Mouse (Mus musculus) cerebellum, adult 9-10 months (tissue): Measurements from ENCODE around the gene Bloc1s3.
A peak's percentile ranks its signal among the peaks of the same experiment; 100 is the strongest.

Source experiments
- DNase-seq: peaks from one replicate; pipeline ENCODE4 v3.0.0; 2022

The Bloc1s3 gene

DNA sequence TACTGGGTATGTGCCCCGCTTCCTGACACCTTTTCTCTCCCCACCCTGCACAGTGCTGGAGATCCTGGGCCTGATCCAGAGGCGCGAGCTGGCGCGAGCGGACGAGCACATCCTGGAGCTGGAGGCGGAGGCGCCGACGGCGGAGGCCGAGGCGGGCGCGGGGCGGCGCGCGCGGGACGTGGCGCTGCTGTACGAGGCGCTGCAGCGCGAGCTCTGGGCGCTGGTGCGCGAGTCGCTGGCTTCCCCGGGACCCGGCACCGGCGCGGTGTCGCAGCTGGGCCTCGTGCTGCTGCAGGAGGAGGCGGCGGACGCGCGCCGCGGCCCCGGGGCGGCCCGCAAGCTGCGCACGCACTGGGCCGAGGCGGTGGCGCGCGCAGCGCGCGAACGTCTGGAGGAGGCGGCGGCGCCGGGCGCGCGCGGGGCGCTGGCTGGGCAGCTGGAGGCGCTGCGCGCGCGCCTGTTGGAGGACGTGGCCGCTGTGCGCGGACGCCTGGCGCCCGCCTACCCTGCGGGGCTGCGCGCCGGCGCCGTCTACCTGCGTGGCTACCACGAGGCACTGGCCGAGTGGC, 34.2 kb downstream of the Bloc1s3 start:
- DNase-seq, result peak; percentile 68

DNA sequence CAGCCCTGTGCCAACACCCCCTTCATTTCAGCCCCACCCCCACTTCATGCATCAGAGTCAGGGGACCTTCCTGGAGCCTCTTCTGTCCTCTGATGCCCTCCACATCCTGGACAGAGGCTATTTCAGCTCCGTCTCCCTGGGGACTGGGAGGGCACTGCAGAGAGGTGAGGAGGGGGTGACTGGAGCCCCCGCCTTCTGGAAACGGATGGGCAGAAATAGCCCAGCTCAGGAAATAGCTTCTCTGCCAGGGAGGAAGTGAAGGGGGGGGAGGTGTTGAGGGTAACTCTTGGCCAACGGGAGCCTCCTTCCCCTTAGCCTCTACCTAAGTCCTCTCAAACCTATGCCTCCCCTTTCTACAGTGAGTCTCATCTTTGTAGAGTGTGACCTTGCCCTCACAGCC, 35.8 kb downstream of the Bloc1s3 start:
- no peak for DNase-seq

DNA sequence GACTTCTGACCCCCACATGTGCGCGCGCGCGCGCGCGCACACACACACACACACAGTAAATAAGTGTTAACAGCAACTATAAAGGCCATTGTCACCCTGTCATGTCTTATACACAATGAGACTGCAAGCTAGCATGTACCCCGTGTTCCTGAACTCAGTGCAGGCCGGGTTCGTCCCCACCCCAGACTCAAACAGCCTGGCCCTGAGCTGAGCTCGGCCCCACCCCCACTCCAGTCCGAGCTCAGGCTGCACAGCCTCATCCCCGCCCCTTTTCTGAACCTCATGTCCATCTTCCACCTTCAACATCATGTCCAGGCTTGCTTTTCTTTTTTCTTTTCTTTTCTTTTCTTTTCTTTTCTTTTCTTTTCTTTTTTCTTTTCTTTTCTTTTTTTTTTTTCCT, 37.9 kb downstream of the Bloc1s3 start:
- DNase-seq, result no peak

DNA sequence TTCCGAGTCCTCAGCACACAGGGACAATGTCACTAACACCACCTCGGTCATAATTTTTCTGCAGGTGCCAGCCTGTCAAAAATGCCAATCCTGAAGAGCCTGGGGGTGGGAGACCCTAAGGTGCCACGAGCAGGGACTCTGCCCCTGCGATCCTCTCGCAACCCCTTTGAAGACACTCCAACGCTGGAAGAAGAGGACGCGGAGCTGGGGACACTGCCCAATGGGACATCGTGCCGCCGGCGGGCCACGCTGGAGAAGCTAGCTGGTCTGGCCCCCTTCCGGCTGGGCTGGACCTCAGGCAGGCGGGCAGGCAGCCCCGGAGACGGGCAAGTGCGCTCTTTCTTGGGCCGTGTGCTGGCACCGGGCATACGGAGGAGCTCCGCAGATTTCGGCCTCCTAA, 38.8 kb downstream of the Bloc1s3 start:
- no peak for DNase-seq

- no peak for DNase-seq
Observed at GRCm38 (mm10) chr7:19468279-19468678, 39.9 kb downstream of the Bloc1s3 start.

DNA sequence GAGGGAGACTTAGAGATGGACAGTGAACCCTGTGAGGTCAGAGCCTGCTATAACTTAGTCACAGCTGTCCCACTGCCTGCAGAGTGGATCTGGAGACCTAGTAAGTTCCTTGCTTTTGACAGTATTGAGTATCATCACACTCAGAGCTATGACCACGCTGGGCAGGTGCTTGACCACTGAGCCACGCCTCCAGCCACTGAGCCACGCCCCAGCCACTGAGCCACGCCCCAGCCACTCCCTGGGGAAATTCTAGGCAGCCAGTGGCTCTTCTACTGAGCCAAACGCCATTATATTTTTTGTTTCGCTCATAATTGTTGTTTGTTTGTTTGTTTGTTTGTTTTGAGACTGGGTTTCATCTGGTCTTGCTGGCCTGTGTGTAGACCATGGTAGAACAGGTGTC, 40.5 kb downstream of the Bloc1s3 start:
- no peak for DNase-seq

- DNase-seq, result no peak
Observed at GRCm38 (mm10) chr7:19466602-19467145, 41.5 kb downstream of the Bloc1s3 start.

GRCm38 (mm10) chr7:19464367-19465307, 43.5 kb downstream of the Bloc1s3 start:
- DNase-seq, result no peak

DNA sequence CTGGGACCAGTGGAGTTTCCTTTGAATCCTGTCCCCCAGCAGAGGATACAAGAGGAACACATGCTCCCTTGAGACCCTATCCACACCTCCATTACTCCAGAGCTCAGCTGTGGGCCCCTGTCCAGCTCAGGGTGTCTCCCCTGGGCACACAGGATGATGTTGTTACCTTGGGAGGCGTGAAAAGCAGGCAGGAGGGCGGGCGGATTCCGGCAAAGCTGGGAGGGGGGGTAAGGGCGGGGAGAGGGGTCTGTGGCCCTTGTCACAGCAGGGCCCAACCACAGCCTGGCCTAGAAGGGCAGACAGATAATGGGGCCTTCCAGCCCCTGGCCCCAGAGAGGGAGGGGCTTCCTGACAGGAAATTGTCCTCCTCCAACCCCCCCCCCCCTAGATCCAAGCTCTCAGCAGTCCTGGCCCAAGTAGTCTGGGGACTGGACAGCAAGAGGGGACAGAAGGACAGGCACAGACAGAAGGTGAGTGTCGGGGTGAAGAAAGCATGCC, 45.2 kb downstream of the Bloc1s3 start, which contains the start of gene Exoc3l2:
Gene Exoc3l2 (plus strand): TSS at position 448 of the 498 bp plus-strand sequence.
- DNase-seq, result no peak

DNA sequence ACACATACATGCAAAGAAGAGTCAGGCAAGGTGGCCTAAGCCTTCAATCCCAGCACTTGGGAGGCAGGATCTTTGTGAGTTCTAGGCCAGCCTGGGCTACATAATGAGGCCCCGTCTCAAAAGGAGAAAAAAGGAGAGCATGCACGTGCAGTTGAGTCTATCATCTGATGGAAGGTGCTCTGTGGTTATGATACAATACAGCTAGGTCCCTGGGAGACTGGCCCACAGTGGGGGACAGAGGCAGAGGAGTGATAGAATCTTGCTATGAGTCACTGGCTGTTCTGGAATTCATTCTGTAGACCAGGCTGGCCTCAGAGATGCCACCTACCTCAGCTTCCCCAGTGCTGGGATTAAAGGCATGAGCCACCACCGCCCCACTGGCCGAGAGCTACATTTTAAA, 45.7 kb downstream of the Bloc1s3 start:
- DNase-seq, result no peak

DNA sequence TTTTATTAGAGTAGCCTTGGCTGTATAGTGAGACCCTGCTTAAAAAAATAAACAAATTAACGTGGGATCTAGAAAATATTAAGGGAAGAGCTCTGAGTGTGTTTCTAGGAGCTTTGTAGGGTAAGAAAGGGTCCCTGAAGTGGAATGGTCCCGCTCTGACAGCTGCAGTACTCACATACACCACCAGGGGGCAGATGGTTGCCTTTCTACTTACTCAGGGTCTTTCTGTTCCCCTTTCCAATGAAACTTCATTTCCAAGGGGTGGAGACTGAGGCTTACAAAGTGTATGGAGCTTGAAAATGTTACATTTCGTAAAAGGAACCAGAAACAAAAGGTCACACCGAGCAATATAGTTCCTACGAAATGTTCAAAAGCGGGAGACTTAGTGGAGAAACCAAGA, 46.7 kb downstream of the Bloc1s3 start:
- peak; percentile 75 for DNase-seq

DNA sequence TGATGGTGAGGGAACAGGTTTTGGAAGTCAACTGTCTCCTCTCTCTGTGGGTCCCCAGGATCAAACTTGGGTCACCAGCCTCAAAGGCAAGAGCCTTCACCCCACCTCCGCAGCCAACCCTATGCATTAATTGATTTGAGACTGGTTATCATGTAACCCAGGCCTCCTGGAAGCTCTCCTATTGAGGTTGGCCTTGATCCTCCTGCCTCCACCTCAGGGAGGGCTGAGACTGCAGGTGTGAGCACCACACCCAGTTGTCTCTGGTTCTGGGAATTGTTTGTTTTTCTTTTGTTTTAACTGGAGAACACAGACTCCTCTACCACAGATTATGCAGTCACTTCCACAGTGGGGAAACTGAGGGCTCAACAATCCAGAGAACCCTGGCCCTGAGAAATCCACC, 47.7 kb downstream of the Bloc1s3 start:
- DNase-seq, result no peak

DNA sequence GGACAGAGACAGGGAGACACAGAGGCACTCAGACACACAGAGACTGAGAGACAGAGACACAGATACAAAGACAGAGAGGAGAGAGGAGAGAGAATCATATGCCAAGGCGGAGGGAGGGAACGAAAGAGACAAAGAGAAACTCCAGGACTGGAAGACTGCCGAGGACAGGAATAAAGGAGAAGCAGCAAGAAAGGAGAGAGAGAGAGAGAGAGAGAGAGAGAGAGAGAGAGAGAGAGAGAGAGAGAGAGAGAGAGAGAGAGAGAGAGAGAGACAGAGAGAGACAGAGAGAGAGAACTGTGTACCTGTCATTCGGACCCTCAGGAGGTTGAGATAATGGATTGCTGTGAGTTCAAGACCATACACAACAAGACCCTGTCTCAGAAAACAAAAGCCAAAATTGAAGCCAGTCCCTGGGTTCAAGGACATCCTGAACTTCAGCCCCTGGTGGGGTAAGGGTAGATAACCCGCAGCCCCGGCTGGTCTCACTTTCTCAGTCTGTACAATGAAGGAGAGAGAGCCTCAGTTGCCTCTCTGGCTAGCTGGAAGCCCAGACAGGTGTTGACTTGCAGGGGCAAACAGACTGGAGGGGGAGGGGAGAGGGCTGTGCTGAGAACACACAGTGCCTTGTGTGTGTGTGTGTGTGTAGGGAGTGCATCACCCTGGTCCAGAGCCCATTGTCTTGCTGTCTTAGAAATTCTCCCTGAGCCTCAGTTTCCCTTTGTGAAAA, 48.9 kb downstream of the Bloc1s3 start:
- DNase-seq, result peak; percentile 39

- peak; percentile 76 for DNase-seq
Observed at GRCm38 (mm10) chr7:19458591-19459111, 49.5 kb downstream of the Bloc1s3 start, which contains the start of gene Mark4. TSS of gene Mark4 (minus strand) at chr7:19458821.

- peak; percentile 53 for DNase-seq
Observed at GRCm38 (mm10) chr7:19458072-19458486, 50.1 kb downstream of the Bloc1s3 start.

DNA sequence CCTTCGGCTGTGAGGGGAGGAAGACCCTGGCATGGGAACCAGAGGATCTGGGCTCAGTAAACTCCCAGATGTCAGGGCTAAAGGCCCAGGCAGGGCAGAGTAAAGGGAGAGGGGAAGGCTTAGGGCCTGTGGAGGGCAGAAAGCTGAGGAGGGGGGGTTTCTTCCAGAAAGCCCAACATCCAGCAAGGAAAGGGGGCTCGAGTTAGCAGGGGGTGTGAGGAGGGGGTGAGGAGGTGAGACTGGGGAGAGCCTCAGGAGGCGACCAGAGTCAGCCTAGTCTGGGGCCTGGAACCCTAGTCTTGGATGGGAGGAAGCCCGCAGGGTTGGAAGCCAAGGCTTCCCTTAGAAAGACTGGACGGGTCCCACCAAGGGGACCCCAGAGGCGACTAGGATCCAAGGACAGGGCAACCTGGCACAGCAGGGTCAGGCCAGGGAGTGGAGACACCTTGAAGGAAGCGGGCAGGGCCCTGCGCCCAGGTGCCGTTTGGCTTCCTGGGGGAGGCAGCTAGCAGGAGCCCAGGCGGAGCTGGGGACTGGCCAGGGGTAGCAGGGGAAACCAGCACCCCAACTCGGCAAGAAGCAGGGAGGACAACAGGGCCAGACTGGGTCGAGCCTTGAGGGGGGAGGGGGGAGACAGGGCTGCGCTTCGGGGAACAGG, 50.6 kb downstream of the Bloc1s3 start:
- DNase-seq, result peak; percentile 52

- no peak for DNase-seq
Observed at GRCm38 (mm10) chr7:19456628-19457027, 51.5 kb downstream of the Bloc1s3 start.

DNA sequence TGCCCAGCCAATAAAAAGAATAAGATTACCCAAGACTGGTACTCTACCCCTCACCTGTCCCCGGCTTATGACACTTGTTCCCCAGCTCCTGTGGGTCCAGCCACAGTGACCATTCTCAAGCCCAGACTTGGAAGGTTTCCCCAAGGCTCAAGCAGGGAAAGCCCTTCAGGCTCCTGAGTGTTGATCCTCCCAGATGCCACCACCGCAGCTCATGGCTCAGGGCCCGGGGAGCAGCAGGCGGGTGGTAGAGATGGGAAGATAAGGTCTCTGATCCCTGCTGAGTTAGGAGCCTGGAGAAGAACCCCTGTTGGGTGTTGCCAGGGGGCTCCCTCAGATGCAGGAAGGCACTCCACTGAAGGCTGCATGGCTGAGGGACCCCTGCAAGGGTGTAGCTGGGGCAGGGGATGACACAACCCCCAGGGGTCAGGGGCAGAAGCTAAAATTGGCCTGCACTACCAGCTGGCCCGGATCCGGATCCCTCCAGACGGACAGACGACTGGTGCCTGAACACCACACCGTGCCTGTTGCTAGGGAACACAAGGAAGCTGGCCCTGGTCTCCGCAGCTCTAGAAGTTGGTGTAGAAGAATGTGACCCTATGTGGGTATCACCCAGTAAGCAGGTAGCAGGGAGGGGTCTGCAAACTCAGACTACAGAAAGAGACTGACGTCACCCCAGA, 52.2 kb downstream of the Bloc1s3 start:
- DNase-seq, result peak; percentile 41

- DNase-seq, result no peak
Observed at GRCm38 (mm10) chr7:19455186-19455585, 53.0 kb downstream of the Bloc1s3 start.
